Comparison of ENCODE assay signal across 20 mouse cellular contexts in genomic region chr13:104521532-104521931, GRCm38 (mm10).
"Had no signal": no experiment of that assay in that cellular context is flagged by ENCODE, and none has a peak within 500 bp of the region (broad histone marks: within the 10 kb centered on the region; RNA-seq: fewer than 3 reads in every experiment).

No protein-coding gene starts in this region.

- H3K27me3 ChIP-seq: kidney, embryonic 15.5 days; limb, embryonic 13.5 days; liver, embryonic 12.5 days; liver, embryonic 15.5 days; neural tube, embryonic 13.5 days; stomach, embryonic 15.5 days had no signal

- H3K27ac ChIP-seq: kidney, embryonic 15.5 days; limb, embryonic 13.5 days; liver, embryonic 12.5 days; liver, embryonic 15.5 days; neural tube, embryonic 13.5 days; stomach, embryonic 15.5 days had no signal

- H3K4me2 ChIP-seq: kidney, embryonic 15.5 days; limb, embryonic 13.5 days; liver, embryonic 12.5 days; liver, embryonic 15.5 days; midbrain, embryonic 11.5 days; neural tube, embryonic 13.5 days; stomach, embryonic 15.5 days had no signal

- H3K4me3 ChIP-seq: kidney, embryonic 15.5 days; limb, embryonic 13.5 days; liver, embryonic 12.5 days; liver, embryonic 15.5 days; neural tube, embryonic 13.5 days; stomach, embryonic 15.5 days had no signal

- H3K36me3 ChIP-seq: kidney, embryonic 15.5 days; limb, embryonic 13.5 days; liver, embryonic 12.5 days; liver, embryonic 15.5 days; neural tube, embryonic 13.5 days; stomach, embryonic 15.5 days had no signal

- DNase-seq: kidney, adult 2 months; kidney, postnatal 10 days; kidney, postnatal 36 days; left cerebral cortex, postnatal 4 days; liver; lung, adult 2 months; lung, postnatal 14 days; lung, postnatal 4 days; midbrain, embryonic 14.5 days; retina, postnatal 1 day; right cerebral cortex, postnatal 25 days; spleen, adult 18-20 months; thymus, postnatal 25 days had no signal

- ATAC-seq: liver, embryonic 12.5 days had no signal

- H3K9me3 ChIP-seq: kidney, embryonic 15.5 days; limb, embryonic 13.5 days; liver, embryonic 12.5 days; liver, embryonic 15.5 days; neural tube, embryonic 13.5 days; stomach, embryonic 15.5 days had no signal

- H3K9ac ChIP-seq: kidney, embryonic 15.5 days; limb, embryonic 13.5 days; liver, embryonic 12.5 days; liver, embryonic 15.5 days; neural tube, embryonic 13.5 days; stomach, embryonic 15.5 days had no signal

- H3K4me1 ChIP-seq: liver, embryonic 12.5 days; liver, embryonic 15.5 days had no signal
